Mouse (Mus musculus): ENCODE measurements around the gene Gm10639.
"Not testable (repeated sequence)": the region's sequence is repeated elsewhere in the genome, so short reads cannot be mapped to it uniquely, and the experiment has no call there.

- TF ChIP-seq CTCF (conservative IDR thresholded peaks at IDR 0.05 in 1 of 2, IDR thresholded peaks at IDR 0.05 in 1 of 2; ENCODE audit: low read depth in 2 of 2, low read length in 2 of 2); HCFC1 (IDR thresholded peaks at IDR 0.05; ENCODE audit: low read depth, low read length); MAX (IDR thresholded peaks at IDR 0.05; ENCODE audit: low read length): not testable (repeated sequence)
Measured at GRCm38 (mm10) chr9:78289063-78289462, 660 bp upstream of the Gm10639 start.
